Mouse (Mus musculus) thymus, adult 2 months (tissue): ENCODE measurements at regions not wholly inside any gene's neighbourhood (a gene's known extent, or its start where the extent isn't known, plus 50 kb on each side); places are given as distances from the start of the nearest gene placed in this dataset.

Source experiments
- CTCF ChIP-seq: fragments of 200-500 bp; IDR thresholded peaks from 2 replicates; pipeline ENCODE4 v1.5.1; 2012; ENCODE audit warnings: mild to moderate bottlenecking, control low read depth, low read length, moderate library complexity, borderline replicate concordance; ENCODE audit not compliant: control insufficient read depth, poor library complexity, insufficient read depth; ENCODE audit errors: extremely low read depth
- POLR2A ChIP-seq: fragments of 200-500 bp; IDR thresholded peaks from 2 replicates; pipeline ENCODE4 v1.6.1; 2012; ENCODE audit warnings: mild to moderate bottlenecking, low read length, control low read depth, moderate library complexity; ENCODE audit not compliant: control insufficient read depth, poor library complexity, insufficient read depth; ENCODE audit errors: extremely low read depth

DNA sequence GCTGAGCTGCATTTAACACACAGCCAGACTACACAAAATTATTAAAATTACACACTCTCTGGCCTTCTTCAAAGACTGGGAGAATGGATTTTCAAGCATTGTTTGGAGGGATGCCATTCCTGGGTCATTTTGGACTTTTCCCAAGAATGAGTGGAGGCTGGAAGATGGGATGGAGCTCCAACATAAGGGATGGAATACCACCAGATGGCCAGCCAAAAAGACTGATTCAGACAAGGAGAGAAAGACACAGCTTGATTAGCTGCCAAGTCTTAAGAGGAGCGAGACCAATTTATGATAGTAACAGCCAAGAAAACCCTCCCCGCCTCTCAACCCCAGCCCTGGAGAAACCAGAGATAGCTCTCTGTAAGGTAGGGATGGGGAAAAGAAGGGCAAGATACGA lies 253.4 kb upstream of the Chd6 start:
- TF ChIP-seq POLR2A: no peak
- TF ChIP-seq CTCF: no peak
